8 mouse cellular contexts compared by ENCODE assay signal in genomic region chr9:66605876-66606750, GRCm38 (mm10). TPM values are rescaled to one million over a fixed set of nuclear protein-coding genes. Genes with fewer than 3 reads are reported as not detected.
DNase-seq lines count a peak whose midpoint lies in the region; ATAC-seq lines count a peak whose summit lies in the region.

No protein-coding gene starts in this region.

- H3K9me3 ChIP-seq in neural tube, embryonic 13.5 days = no peaks in the 10 kb centered on the region
- no peaks in the 10 kb centered on the region for H3K9me3 ChIP-seq in hindbrain, embryonic 13.5 days

- H3K27ac ChIP-seq in neural tube, embryonic 13.5 days (replicated peaks) = 0 out of 2 replicates have a peak overlapping the region, but pooled peaks have one; percentile 9
- no peak overlapping the region for H3K27ac ChIP-seq in hindbrain, embryonic 13.5 days

- H3K27me3 ChIP-seq in neural tube, embryonic 13.5 days = no peaks in the 10 kb centered on the region
- H3K27me3 ChIP-seq in hindbrain, embryonic 13.5 days = no peaks in the 10 kb centered on the region

- no peak overlapping the region for H3K4me2 ChIP-seq in neural tube, embryonic 13.5 days
- H3K4me2 ChIP-seq in hindbrain, embryonic 13.5 days = no peak overlapping the region

- H3K36me3 ChIP-seq in neural tube, embryonic 13.5 days = no peaks in the 10 kb centered on the region
- H3K36me3 ChIP-seq in hindbrain, embryonic 13.5 days = no peaks in the 10 kb centered on the region

- 77% methylated on average over 13 of the region's 13 CpGs for WGBS in neural tube, embryonic 13.5 days
- 71% methylated on average over 13 of the region's 13 CpGs for WGBS in hindbrain, embryonic 13.5 days

- no peak for DNase-seq in neural tube, embryonic 10.5 days (ENCODE audit: extremely low spot score, low spot score)
- DNase-seq in kidney, adult 8-10 months = peak; percentile 57 to 69
- peak; percentile 47 for DNase-seq in lung, postnatal 10 days
- peak; percentile 33 to 63 for DNase-seq in urinary bladder, postnatal 4 days (ENCODE audit: low spot score in 2 of 2)
- no peak for DNase-seq in gastrocnemius, postnatal 10 days
- no peak for DNase-seq in left cerebral cortex, adult 9 months (ENCODE audit: low spot score in 2 of 2)

- no peak overlapping the region for H3K4me3 ChIP-seq in neural tube, embryonic 13.5 days
- H3K4me3 ChIP-seq in hindbrain, embryonic 13.5 days = no peak overlapping the region

- no peak overlapping the region for H3K9ac ChIP-seq in neural tube, embryonic 13.5 days
- H3K9ac ChIP-seq in hindbrain, embryonic 13.5 days = no peak overlapping the region

- H3K4me1 ChIP-seq in neural tube, embryonic 13.5 days (replicated peaks) = peaks cover 9% of the 10 kb centered on the region; the same call in 1 of the 2 replicates
- peaks cover 8% of the 10 kb centered on the region; the same call in 1 of the 2 replicates for H3K4me1 ChIP-seq in hindbrain, embryonic 13.5 days (replicated peaks)

- ATAC-seq in neural tube, embryonic 13.5 days (ENCODE audit: low read depth) = no peak
- no peak for ATAC-seq in hindbrain, embryonic 13.5 days (ENCODE audit: low FRiP score)

RNA-seq across cellular contexts. Expression of gene Usp3, which starts 13.2 kb away (rescaled TPM):
- polyA plus RNA-seq in neural tube, embryonic 13.5 days (2015; fragmentation: Nextera tagmentation; extraction: Ambion mirVana) = 74.7 and 97.3 TPM in 2 replicates
- 89.8 and 94.3 TPM in 2 replicates for polyA plus RNA-seq in hindbrain, embryonic 13.5 days (2015; fragmentation: Nextera tagmentation; extraction: Ambion mirVana)
- total RNA-seq in gastrocnemius, postnatal 10 days (2021) = 10 to 100 TPM; 23.1 to 29.7 TPM

Comparison
In these comparisons a context has a peak if more than half of its experiments do, and no peak if none do; other contexts are left out.
1. DNase-seq: peak in kidney, adult 8-10 months (2 of 2), lung, postnatal 10 days (single experiment) and urinary bladder, postnatal 4 days (2 of 2); none in neural tube, embryonic 10.5 days (single experiment), gastrocnemius, postnatal 10 days (single experiment) and left cerebral cortex, adult 9 months (0 of 2).